8 mouse cellular contexts compared by ENCODE assay signal in the genomic region with DNA sequence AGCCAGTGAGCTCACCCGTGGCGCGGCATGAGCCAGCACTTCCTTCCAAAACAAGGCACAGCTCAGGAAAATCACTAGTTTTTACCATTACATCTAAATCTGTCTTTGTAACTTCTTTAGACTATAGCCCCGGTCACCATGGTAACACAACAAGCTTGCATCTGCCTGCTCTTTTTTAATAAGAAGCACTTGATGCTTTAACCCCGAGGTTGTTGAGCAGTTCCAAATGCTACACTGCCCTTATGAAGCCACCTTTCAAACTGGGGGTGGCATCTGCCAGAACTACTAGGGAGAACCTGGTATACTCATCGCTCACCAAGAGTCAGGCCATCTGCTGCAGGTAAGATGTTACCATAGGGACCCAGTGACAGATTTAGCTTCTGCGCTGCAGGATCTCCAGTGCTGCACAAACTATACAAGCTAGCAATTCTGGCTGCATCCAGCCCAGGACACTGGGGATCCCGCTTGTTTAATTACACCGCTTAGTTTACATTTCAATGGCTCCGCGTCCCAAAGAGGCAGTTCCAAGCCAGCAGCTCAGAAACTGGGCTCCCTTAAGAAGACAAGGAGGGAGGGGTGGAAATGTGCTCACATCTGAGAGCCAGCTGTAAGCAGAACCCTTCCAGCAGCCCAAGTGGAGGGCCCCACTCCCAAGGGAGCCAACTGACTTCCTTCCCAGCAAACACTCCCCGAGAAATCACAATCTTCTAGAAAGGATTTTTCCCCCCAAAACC.
A peak's percentile ranks its signal among the peaks of the same experiment; 100 is the strongest.
DNase-seq lines count a peak whose midpoint lies in the region; ATAC-seq lines count a peak whose summit lies in the region.

No protein-coding gene starts in this region.

- no peaks in the 10 kb centered on the region for H3K9me3 ChIP-seq in forebrain, embryonic 10.5 days
- no peaks in the 10 kb centered on the region for H3K9me3 ChIP-seq in heart, embryonic 14.5 days (ENCODE audit: control insufficient read depth, low read length)

- peak overlapping the region; percentile 47 for H3K4me3 ChIP-seq in forebrain, embryonic 10.5 days
- H3K4me3 ChIP-seq in heart, embryonic 14.5 days (ENCODE audit: control insufficient read depth in 1 of 2, insufficient read depth in 1 of 2, low read depth in 1 of 2, low read length in 2 of 2), result peak overlapping the region; percentile 20 to 29; a peak in 3 of 4 replicates

- no peak for ATAC-seq in heart, embryonic 14.5 days (ENCODE audit: insufficient number of reproducible peaks, insufficient read depth, low FRiP score, low read depth)
- ATAC-seq in megakaryocyte progenitor cell, adult 5-6 weeks (replicated peaks; ENCODE audit: poor library complexity), result peak; percentile 24; the same call in 1 of the 2 replicates

- H3K36me3 ChIP-seq in forebrain, embryonic 10.5 days (replicated peaks), result no peaks in the 10 kb centered on the region
- H3K36me3 ChIP-seq in heart, embryonic 14.5 days (ENCODE audit: control insufficient read depth, insufficient read depth, low read length), result peaks cover 17% of the 10 kb centered on the region; the same call in 1 of the 2 replicates

- peak overlapping the region; percentile 59 for H3K4me2 ChIP-seq in heart, embryonic 14.5 days (ENCODE audit: low read length)

- WGBS in forebrain, embryonic 10.5 days, result 5% methylated on average over 12 of the region's 12 CpGs
- WGBS in heart, embryonic 14.5 days, result 24% methylated on average over 12 of the region's 12 CpGs

- peak overlapping the region; percentile 88 for H3K27ac ChIP-seq in forebrain, embryonic 10.5 days
- 0 out of 4 replicates have a peak overlapping the region, but pooled peaks of 1 of the 2 experiments have one; percentile 25 for H3K27ac ChIP-seq in heart, embryonic 14.5 days (replicated peaks in 1 of 2; ENCODE audit: control insufficient read depth in 1 of 2, insufficient read depth in 1 of 2, low read depth in 2 of 2, low read length in 2 of 2)

- H3K4me1 ChIP-seq in forebrain, embryonic 10.5 days, result peaks cover 59% of the 10 kb centered on the region
- H3K4me1 ChIP-seq in heart, embryonic 14.5 days (ENCODE audit: control insufficient read depth in 2 of 2, insufficient read depth in 2 of 2, low read length in 2 of 2), result peaks cover 0 to 8% of the 10 kb centered on the region in 2 experiments; a peak in 3 of 4 replicates

- no peaks in the 10 kb centered on the region for H3K27me3 ChIP-seq in forebrain, embryonic 10.5 days (ENCODE audit: poor library complexity, severe bottlenecking)
- no peaks in the 10 kb centered on the region for H3K27me3 ChIP-seq in heart, embryonic 14.5 days (ENCODE audit: control insufficient read depth, insufficient read depth, low read length)

- H3K9ac ChIP-seq in heart, embryonic 14.5 days (ENCODE audit: low read length), result no peak overlapping the region; the same call in 1 of the 2 replicates

- DNase-seq in testis, postnatal 10 days (ENCODE audit: low spot score), result peak; percentile 49
- no peak for DNase-seq in testis, postnatal 14 days (ENCODE audit: low spot score)
- DNase-seq in forebrain, embryonic 10.5 days (ENCODE audit: extremely low spot score, low spot score), result peak; percentile 55
- peak; percentile 63 for DNase-seq in left cerebral cortex, adult 11 months (ENCODE audit: low spot score)
- DNase-seq in telencephalon, adult 2 months (ENCODE audit: low read depth, low spot score), result peak; percentile 81
- no peak for DNase-seq in adrenal gland, postnatal 4 days (ENCODE audit: low spot score in 2 of 2)

Comparison
In these comparisons a context has a peak if more than half of its experiments do, and no peak if none do; other contexts are left out.
1. DNase-seq: peak in testis, postnatal 10 days (single experiment), forebrain, embryonic 10.5 days (single experiment), left cerebral cortex, adult 11 months (single experiment) and telencephalon, adult 2 months (single experiment); none in testis, postnatal 14 days (single experiment) and adrenal gland, postnatal 4 days (0 of 2).